Mouse (Mus musculus) neural tube, embryonic 10.5 days (tissue): ENCODE results near the gene Cep290.
A peak's percentile ranks its signal among the peaks of the same experiment; 100 is the strongest.
"Not testable (repeated sequence)": the region's sequence is repeated elsewhere in the genome, so short reads cannot be mapped to it uniquely, and the experiment has no call there.

Experiments
- DNase-seq: peaks from one replicate; pipeline ENCODE4 v3.0.0-alpha.2; 2017; ENCODE audit warnings: low spot score; ENCODE audit errors: extremely low spot score

Gene Cep290

DNA sequence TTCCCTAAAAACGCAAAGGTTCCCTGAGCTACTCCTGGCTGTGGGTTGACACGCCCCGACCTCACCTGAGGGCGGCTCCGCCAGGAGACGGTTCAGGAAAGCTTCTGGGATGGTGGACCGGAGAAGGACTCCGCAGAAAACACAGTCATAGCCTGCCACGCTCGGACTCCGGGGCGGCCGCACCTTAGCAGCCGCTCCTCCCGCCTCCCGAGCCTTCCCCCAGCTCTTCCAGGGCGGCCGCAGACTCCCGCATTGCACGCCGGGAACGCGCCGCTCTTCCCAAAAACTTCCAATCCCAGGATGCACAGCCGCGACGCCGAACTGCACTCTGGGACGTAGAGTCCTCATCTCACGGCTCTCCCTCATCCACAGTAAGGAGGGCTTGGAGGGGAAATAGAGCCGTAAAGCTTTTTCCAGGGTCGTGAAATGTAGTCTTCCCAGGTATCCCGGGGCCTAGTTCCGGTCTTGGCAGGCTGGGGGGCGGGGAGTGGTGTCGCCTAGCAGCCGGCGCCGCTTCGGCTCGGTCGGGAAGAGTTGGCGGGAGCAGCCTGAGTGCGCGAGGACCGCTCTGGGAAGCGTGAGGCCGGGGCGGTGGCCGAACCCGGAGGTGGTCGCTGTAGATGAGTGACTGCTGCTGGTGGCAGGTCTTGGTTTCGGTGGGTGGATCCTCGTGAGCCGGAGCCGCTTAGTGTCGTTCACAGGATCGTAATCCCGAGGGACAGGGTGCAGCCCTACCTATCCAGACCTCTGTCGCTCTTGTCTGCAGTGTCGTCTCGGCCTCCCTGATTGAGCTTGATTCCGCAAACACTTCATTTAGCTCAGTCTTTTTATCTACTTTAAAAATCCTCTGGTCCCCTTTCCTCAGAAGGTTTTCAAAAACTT is at the start of gene Cep290, which contains the start of gene Tmtc3:
Cep290 (plus strand) TSS at position 462 of the 882 bp plus-strand sequence.
Tmtc3 (minus strand) TSS at position 254 of the 882 bp plus-strand sequence.
- peak; percentile 90 for DNase-seq

DNA sequence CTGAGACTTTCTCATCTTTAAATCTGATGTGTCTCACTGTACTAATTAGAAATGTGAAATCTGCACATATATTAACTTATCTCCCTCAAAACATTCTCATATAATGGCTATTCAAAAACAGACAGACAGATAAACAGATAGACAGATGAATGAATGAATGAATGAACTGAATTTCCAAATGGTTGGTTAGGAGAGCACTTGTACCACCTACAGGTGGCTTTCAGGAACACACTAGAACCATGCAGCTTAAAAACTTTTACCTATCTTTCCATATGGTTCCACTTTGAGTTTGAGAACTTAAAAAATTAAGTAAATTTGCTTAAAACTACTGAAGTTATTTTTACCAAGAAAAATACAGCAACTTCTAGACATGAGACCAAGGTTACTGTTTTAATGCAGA is 38.0 kb upstream of the Cep290 start:
- no peak for DNase-seq

GRCm38 (mm10) chr10:100460515-100460914 is 26.8 kb upstream of the Cep290 start:
- no peak for DNase-seq

DNA sequence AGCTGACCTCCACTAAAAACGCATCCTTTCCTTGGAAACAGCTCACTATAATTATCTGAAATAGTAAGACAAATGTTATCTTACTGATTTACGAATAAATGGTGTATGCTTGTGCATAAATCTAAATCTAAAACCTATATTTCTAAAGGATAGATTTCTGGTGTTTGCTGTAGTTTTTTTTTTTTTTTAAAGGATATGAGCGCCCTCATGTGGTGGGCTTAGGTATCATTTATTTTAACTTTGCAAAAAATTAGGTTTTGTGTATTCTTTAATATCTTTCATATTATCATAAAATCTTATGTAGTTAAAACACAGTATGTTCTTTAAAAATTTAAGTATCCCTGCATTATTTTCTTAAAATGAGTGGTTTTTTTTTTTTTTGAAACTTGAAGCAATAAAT is 12.3 kb upstream of the Cep290 start:
- DNase-seq, result no peak

GRCm38 (mm10) chr10:100479538-100479937 is 7.8 kb upstream of the Cep290 start:
- no peak for DNase-seq

- no peak for DNase-seq
These were observed 659 bp upstream of the Cep290 start for GRCm38 (mm10) chr10:100486701-100487096.

DNA sequence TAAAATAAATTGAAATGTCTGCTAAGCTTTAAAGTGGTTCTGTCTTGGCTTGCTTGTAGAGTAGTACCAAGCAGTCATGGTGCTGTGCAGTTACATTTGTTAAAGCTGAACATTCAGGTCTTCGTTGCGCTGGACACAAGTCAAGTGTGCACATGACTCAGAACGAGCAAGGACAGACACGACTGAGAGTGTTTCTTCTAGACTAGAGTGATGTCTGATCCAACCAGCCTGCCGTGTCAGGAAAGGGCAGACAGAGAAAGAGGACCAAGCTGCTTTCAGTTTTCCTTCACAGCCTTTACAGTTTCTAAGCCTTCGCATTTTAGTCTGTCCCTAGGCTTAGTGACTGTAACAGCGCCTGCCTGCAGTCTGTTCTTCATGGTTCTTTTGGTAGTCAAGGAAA is 4.6 kb downstream of the Cep290 start:
- DNase-seq, result no peak

- no peak for DNase-seq
These were observed 11.0 kb downstream of the Cep290 start for GRCm38 (mm10) chr10:100498309-100498708.

DNA sequence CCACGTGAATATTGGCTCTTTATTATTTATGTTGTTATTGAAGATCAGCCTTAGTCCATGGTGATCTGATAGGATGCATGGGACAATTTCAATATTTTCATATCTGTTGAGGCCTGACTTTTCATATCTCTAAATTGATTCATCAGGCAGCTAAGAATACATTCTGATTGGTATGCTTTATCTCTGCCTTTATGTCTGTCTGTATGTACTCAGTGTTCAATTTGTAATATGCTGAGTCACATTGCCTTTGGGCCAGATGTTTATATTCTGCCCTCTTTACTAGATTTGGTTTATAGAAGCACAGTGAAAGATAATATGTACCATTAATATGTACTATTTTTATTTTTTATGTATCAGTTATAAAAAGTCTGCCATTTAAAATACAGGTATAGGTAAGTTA is 20.8 kb downstream of the Cep290 start:
- DNase-seq, result no peak

DNA sequence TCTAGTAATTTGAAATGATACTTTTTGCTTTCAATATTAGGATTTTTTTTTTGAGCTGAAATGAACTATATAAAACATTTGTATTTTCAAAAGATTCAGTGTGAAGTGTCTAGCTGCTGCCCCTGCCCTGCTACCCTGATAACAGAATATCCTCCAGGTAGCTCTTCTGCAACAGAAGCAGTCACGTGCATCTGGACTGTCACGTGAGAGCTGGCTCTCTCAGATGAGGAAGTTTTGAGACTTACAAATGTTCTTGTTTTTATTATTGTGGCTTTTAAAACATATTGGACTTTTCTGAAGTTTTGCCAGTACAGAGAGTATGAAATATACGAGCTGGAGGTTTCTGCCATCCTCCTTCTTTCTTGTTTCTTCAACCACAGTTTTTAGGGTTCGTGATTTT is 34.3 kb downstream of the Cep290 start:
- no peak for DNase-seq

- no peak for DNase-seq
These were observed 35.0 kb downstream of the Cep290 start for GRCm38 (mm10) chr10:100522330-100522729.

- DNase-seq, result no peak
These were observed 37.4 kb downstream of the Cep290 start for GRCm38 (mm10) chr10:100524499-100525390.

GRCm38 (mm10) chr10:100556566-100557175 is 69.3 kb downstream of the Cep290 start:
- DNase-seq, result no peak

- not testable (repeated sequence) for DNase-seq
These were observed 73.0 kb downstream of the Cep290 start for GRCm38 (mm10) chr10:100560194-100560883.

- no peak for DNase-seq
These were observed 76.8 kb downstream of the Cep290 start for GRCm38 (mm10) chr10:100564112-100564511.

GRCm38 (mm10) chr10:100571707-100572106 is 84.3 kb downstream of the Cep290 start:
- DNase-seq, result no peak

DNA sequence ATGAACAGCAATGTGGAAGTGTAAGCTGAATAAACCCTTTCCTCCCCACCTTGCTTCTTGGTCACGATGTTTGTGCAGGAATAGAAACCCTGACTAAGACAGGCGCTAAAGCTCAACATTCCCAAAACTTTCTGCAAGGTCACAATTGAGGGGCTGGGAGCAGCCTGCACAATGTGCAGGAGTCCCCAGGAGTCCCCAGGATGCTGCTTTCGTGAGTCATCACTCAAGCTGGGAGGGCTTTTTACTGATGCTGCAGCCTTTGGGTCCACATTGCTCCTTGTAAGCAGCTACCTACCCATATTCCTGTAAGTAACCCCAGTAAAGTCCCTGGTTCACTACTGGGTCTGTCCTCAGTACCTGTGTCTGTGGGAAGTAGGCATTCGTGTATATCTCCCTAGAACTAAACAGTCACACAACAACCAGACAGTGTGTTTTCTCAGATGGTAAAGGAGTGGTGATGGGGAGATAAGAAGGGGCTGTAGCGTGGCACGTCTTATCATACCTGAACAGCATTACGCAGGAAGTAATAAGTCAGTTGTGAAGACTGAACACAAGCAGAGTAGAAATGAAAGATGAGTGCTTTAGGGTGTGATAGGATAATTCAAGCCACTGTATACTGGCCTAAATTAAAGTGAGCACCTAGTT is 87.3 kb downstream of the Cep290 start:
- DNase-seq, result no peak

GRCm38 (mm10) chr10:100575294-100575693 is 87.9 kb downstream of the Cep290 start:
- DNase-seq, result no peak

GRCm38 (mm10) chr10:100584178-100584577 is 96.8 kb downstream of the Cep290 start:
- DNase-seq, result no peak

DNA sequence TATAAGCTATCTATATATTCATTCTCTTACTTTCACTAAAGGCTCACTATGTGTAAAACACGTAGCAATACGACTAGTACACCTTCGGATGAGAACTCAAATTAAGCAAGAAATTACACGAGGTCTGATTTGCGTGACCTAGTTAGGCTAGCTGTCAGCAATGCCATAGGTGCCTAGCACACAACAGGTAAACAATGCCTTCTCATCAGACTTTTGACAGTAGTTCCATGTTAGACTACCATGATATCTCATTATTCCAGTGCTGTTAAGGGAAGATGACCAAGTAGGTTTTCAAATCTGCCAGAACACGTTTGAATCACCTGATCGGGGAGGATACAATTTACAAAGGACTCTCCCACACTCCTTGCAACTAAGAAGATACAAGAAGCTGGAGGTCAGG is 101.2 kb downstream of the Cep290 start:
- DNase-seq, result no peak
